In genomic region chr4:59234451-59235216, GRCm38 (mm10) we compare ENCODE assay signal across 22 mouse cellular contexts. TPM values are rescaled to one million over a fixed set of nuclear protein-coding genes. Genes with fewer than 3 reads are reported as not detected.
A peak's percentile ranks its signal among the peaks of the same experiment; 100 is the strongest.
DNase-seq lines count a peak whose midpoint lies in the region; ATAC-seq and TF ChIP-seq lines count a peak whose summit lies in the region.
"Had no signal": no experiment of that assay in that cellular context is flagged by ENCODE, and none has a peak within 500 bp of the region (broad histone marks: within the 10 kb centered on the region; RNA-seq: fewer than 3 reads in every experiment).

No protein-coding gene starts in this region.

- ATAC-seq in liver, embryonic 11.5 days (replicated peaks; ENCODE audit: low FRiP score) = peak; percentile 87
- peak; percentile 72 for ATAC-seq in liver, postnatal 0 days
- ATAC-seq: forebrain, embryonic 13.5 days had no signal

- H3K36me3 ChIP-seq in MEL (ENCODE audit: control insufficient read depth in 1 of 2, insufficient read depth in 2 of 2, low read length in 2 of 2) = peaks cover 0 to 27% of the 10 kb centered on the region in 2 experiments; a peak in 2 of 4 replicates
- no peaks in the 10 kb centered on the region for H3K36me3 ChIP-seq in liver, embryonic 11.5 days (ENCODE audit: control insufficient read depth, insufficient read depth, low read length)
- H3K36me3 ChIP-seq in liver, postnatal 0 days (replicated peaks; ENCODE audit: insufficient read depth, low read length) = no peaks in the 10 kb centered on the region
- H3K36me3 ChIP-seq: heart, embryonic 15.5 days; hindbrain, embryonic 15.5 days; limb, embryonic 13.5 days had no signal

- peak overlapping the region; percentile 62 for H3K9ac ChIP-seq in MEL (ENCODE audit: control insufficient read depth, low read depth, low read length, poor library complexity, severe bottlenecking)
- H3K9ac ChIP-seq in liver, embryonic 11.5 days (ENCODE audit: low read depth, low read length) = peak overlapping the region; percentile 2; the same call in 1 of the 2 replicates
- no peak overlapping the region; the same call in 1 of the 2 replicates for H3K9ac ChIP-seq in liver, postnatal 0 days (replicated peaks)
- H3K9ac ChIP-seq: forebrain, embryonic 13.5 days; heart, embryonic 15.5 days; hindbrain, embryonic 15.5 days; limb, embryonic 13.5 days; lung, embryonic 14.5 days had no signal

- H3K9me3 ChIP-seq in MEL (replicated peaks; ENCODE audit: insufficient read depth, low read length) = no peaks in the 10 kb centered on the region
- no peaks in the 10 kb centered on the region for H3K9me3 ChIP-seq in liver, embryonic 11.5 days (ENCODE audit: control insufficient read depth, low read length)
- no peaks in the 10 kb centered on the region for H3K9me3 ChIP-seq in liver, postnatal 0 days (ENCODE audit: low read length)
- H3K9me3 ChIP-seq: forebrain, embryonic 13.5 days; heart, embryonic 15.5 days; hindbrain, embryonic 15.5 days; limb, embryonic 13.5 days had no signal

- peak overlapping the region; percentile 94 for H3K27ac ChIP-seq in MEL (ENCODE audit: control insufficient read depth, low read depth, low read length)
- peak overlapping the region; percentile 89 for H3K27ac ChIP-seq in liver, embryonic 11.5 days (ENCODE audit: low read depth, low read length)
- H3K27ac ChIP-seq in liver, postnatal 0 days (ENCODE audit: low read depth) = peak overlapping the region; percentile 66
- H3K27ac ChIP-seq: forebrain, embryonic 13.5 days; gastrocnemius, adult 2 months; heart, embryonic 15.5 days; hindbrain, embryonic 15.5 days; limb, embryonic 13.5 days had no signal

- peak in 1 of 2 experiments; percentile 25; a peak in 1 of 4 replicates for TF ChIP-seq POLR2A in MEL (IDR thresholded peaks at IDR 0.05; ENCODE audit: control insufficient read depth in 1 of 2, insufficient read depth in 1 of 2, low read depth in 1 of 2, low read length in 2 of 2, poor library complexity in 1 of 2)

- no peaks in the 10 kb centered on the region for H3K27me3 ChIP-seq in MEL (ENCODE audit: control insufficient read depth in 1 of 2, insufficient read depth in 2 of 2, low read length in 2 of 2)
- H3K27me3 ChIP-seq in liver, embryonic 11.5 days (replicated peaks; ENCODE audit: control insufficient read depth, insufficient read depth, low read length) = no peaks in the 10 kb centered on the region
- no peaks in the 10 kb centered on the region for H3K27me3 ChIP-seq in liver, postnatal 0 days (ENCODE audit: insufficient read depth, low read length)
- H3K27me3 ChIP-seq: forebrain, embryonic 13.5 days; heart, embryonic 15.5 days; hindbrain, embryonic 15.5 days; limb, embryonic 13.5 days had no signal

- DNase-seq in MEL (ENCODE audit: low read depth, low spot score) = peak; percentile 91
- peak; percentile 62 for DNase-seq in c-Kit-positive CD71-positive TER-119-positive erythroid progenitor cells, embryonic 14.5 days (ENCODE audit: low spot score)
- DNase-seq in liver, embryonic 11.5 days (ENCODE audit: low spot score) = no peak
- DNase-seq in liver, postnatal 0 days = no peak
- no peak for DNase-seq in kidney, adult 8-10 months
- DNase-seq in right cerebral cortex, adult 2 months (ENCODE audit: low spot score in 2 of 2) = no peak
- no peak for DNase-seq in layer of hippocampus, adult 18-20 months (ENCODE audit: low spot score in 2 of 2)
- DNase-seq: adrenal gland, postnatal 25 days; cerebellum, adult 11-12 months; cerebellum, postnatal 10 days; gastrocnemius, adult 2 months; heart, postnatal 4 days; kidney, adult 2 months; kidney, postnatal 10 days; lung, embryonic 14.5 days; lung, postnatal 36 days; right cerebral cortex, postnatal 14 days; thymus, postnatal 25 days had no signal

- peaks cover 12 to 24% of the 10 kb centered on the region in 2 experiments for H3K4me1 ChIP-seq in MEL (ENCODE audit: control insufficient read depth in 1 of 2, insufficient read depth in 2 of 2, low read length in 2 of 2)
- H3K4me1 ChIP-seq in liver, embryonic 11.5 days (replicated peaks; ENCODE audit: control insufficient read depth, insufficient read depth, low read length) = peaks cover 16% of the 10 kb centered on the region
- peaks cover 17% of the 10 kb centered on the region for H3K4me1 ChIP-seq in liver, postnatal 0 days (ENCODE audit: insufficient read depth)
- H3K4me1 ChIP-seq: forebrain, embryonic 13.5 days; hindbrain, embryonic 15.5 days had no signal

- H3K4me3 ChIP-seq in MEL (ENCODE audit: control insufficient read depth in 1 of 2, insufficient read depth in 1 of 2, low read depth in 2 of 2, low read length in 2 of 2) = peak overlapping the region; percentile 36 to 43
- H3K4me3 ChIP-seq in liver, embryonic 11.5 days (ENCODE audit: low read depth, low read length) = no peak overlapping the region
- H3K4me3 ChIP-seq in liver, postnatal 0 days (ENCODE audit: low read depth, low read length) = no peak overlapping the region
- H3K4me3 ChIP-seq: forebrain, embryonic 13.5 days; gastrocnemius, adult 2 months; heart, embryonic 15.5 days; hindbrain, embryonic 15.5 days; limb, embryonic 13.5 days had no signal

- H3K4me2 ChIP-seq in liver, embryonic 11.5 days = peak overlapping the region; percentile 38
- H3K4me2 ChIP-seq in liver, postnatal 0 days (ENCODE audit: low read depth, low read length) = peak overlapping the region; percentile 10
- H3K4me2 ChIP-seq: forebrain, embryonic 13.5 days; heart, embryonic 15.5 days; hindbrain, embryonic 15.5 days; limb, embryonic 13.5 days; lung, embryonic 14.5 days had no signal

- 60% methylated on average over 23 of the region's 23 CpGs for WGBS in liver, embryonic 11.5 days
- 67% methylated on average over 23 of the region's 23 CpGs for WGBS in liver, postnatal 0 days (ENCODE audit: insufficient replicate concordance)

- TF ChIP-seq EP300 in MEL (IDR thresholded peaks at IDR 0.05; ENCODE audit: low read depth in 1 of 2, low read length in 2 of 2) = peak; percentile 99 to 100
- peak; percentile 98 for TF ChIP-seq EP300 in liver, postnatal 0 days (IDR thresholded peaks at IDR 0.05; ENCODE audit: low read depth)

- TF ChIP-seq CTCF in MEL (IDR thresholded peaks at IDR 0.05 in 2 of 3, conservative IDR thresholded peaks at IDR 0.05 in 1 of 3; ENCODE audit: control insufficient read depth in 1 of 3, insufficient read depth in 1 of 3, low read depth in 2 of 3, low read length in 3 of 3, poor library complexity in 1 of 3, severe bottlenecking in 1 of 3) = no peak
- no peak for TF ChIP-seq CTCF in liver, postnatal 0 days (IDR thresholded peaks at IDR 0.05; ENCODE audit: low read depth)

- TF ChIP-seq RAD21 in MEL (IDR thresholded peaks at IDR 0.05; ENCODE audit: low read depth, low read length) = no peak

- no peaks in the 10 kb centered on the region for H3K79me2 ChIP-seq in MEL (ENCODE audit: control insufficient read depth, insufficient read depth, low read length, poor library complexity)

TF ChIP-seq in MEL, 35 proteins besides CTCF, POLR2A, EP300 and RAD21:
- 0 out of 2 replicates have a peak, but pooled peaks have one; percentile 21 for TF ChIP-seq MAX (IDR thresholded peaks at IDR 0.05; ENCODE audit: low read length)
- 0 out of 2 replicates have a peak, but pooled peaks have one; percentile 28 for TF ChIP-seq BHLHE40 (IDR thresholded peaks at IDR 0.05; ENCODE audit: borderline replicate concordance, low read depth, low read length)
- no peak for TF ChIP-seq KAT2A (conservative IDR thresholded peaks at IDR 0.05; ENCODE audit: low read depth, low read length)
- TF ChIP-seq NRF1 (IDR thresholded peaks at IDR 0.05; ENCODE audit: insufficient read depth, low read depth, low read length, poor library complexity, severe bottlenecking) = no peak
- TF ChIP-seq MXI1 (IDR thresholded peaks at IDR 0.05; ENCODE audit: low read depth, low read length) = no peak; the same call in 1 of the 2 replicates
- TF ChIP-seq TCF12 (IDR thresholded peaks at IDR 0.05; ENCODE audit: low read depth, low read length) = peak; percentile 97
- no peak for TF ChIP-seq ZC3H11A (IDR thresholded peaks at IDR 0.05; ENCODE audit: low read depth, low read length)
- no peak for TF ChIP-seq ZNF384 (IDR thresholded peaks at IDR 0.05; ENCODE audit: low read depth, low read length)
- peak; percentile 86 for TF ChIP-seq ETS1 (IDR thresholded peaks at IDR 0.05; ENCODE audit: low read depth, low read length)
- 0 out of 2 replicates have a peak, but pooled peaks have one; percentile 11 for TF ChIP-seq JUND (IDR thresholded peaks at IDR 0.05; ENCODE audit: low read depth, low read length)
- TF ChIP-seq RCOR1 (IDR thresholded peaks at IDR 0.05; ENCODE audit: low read depth, low read length) = peak; percentile 89
- TF ChIP-seq TBP (IDR thresholded peaks at IDR 0.05; ENCODE audit: low read depth, low read length) = peak; percentile 74
- TF ChIP-seq SMC3 (IDR thresholded peaks at IDR 0.05; ENCODE audit: low read depth, low read length) = peak; percentile 23; the same call in 1 of the 2 replicates
- TF ChIP-seq MAFK (IDR thresholded peaks at IDR 0.05; ENCODE audit: borderline replicate concordance, low read depth, low read length) = no peak
- peak; percentile 53 for TF ChIP-seq HCFC1 (IDR thresholded peaks at IDR 0.05; ENCODE audit: low read depth, low read length)
- TF ChIP-seq GATA1 (IDR thresholded peaks at IDR 0.05; ENCODE audit: low read depth, low read length) = peak; percentile 96
- TF ChIP-seq ELF1 (IDR thresholded peaks at IDR 0.05; ENCODE audit: low read depth, low read length) = no peak
- no peak for TF ChIP-seq ZMIZ1 (IDR thresholded peaks at IDR 0.05; ENCODE audit: low read depth, low read length)
- TF ChIP-seq GABPA (IDR thresholded peaks at IDR 0.05; ENCODE audit: low read depth, low read length) = no peak
- peak; percentile 100 for TF ChIP-seq MYB (IDR thresholded peaks at IDR 0.05; ENCODE audit: low read depth, low read length)
- TF ChIP-seq CHD1 (IDR thresholded peaks at IDR 0.05; ENCODE audit: low read depth, low read length) = no peak
- TF ChIP-seq MEF2A (IDR thresholded peaks at IDR 0.05; ENCODE audit: extremely low read depth, insufficient replicate concordance, low read depth, low read length, poor library complexity, severe bottlenecking) = no peak
- peak; percentile 83 for TF ChIP-seq TAL1 (IDR thresholded peaks at IDR 0.05; ENCODE audit: low read length)
- peak; percentile 91 for TF ChIP-seq SIN3A (IDR thresholded peaks at IDR 0.05; ENCODE audit: low read length)
- peak; percentile 51 for TF ChIP-seq MYC (IDR thresholded peaks at IDR 0.05; ENCODE audit: low read depth, low read length)

RNA-seq across cellular contexts. Expression of gene Ugcg, which starts 45.6 kb away (rescaled TPM):
- 39.1 and 45.4 TPM in 2 replicates for total RNA-seq in MEL (2012; rRNA removed)
- 10 to 100 TPM in 1 of 2 experiments, not detected in 1; 30.8 TPM for polyA plus RNA-seq in MEL (2012; ENCODE audit: insufficient read depth in 1 of 2, insufficient read length in 2 of 2, low read depth in 1 of 2, low replicate concordance in 2 of 2, missing spikeins in 1 of 2)
- 25.9 and 26.1 TPM in 2 replicates for polyA plus RNA-seq in liver, embryonic 11.5 days (2014; fragmentation: Nextera tagmentation; extraction: Ambion mirVana)
- 8.3 and 8.4 TPM in 2 replicates for polyA plus RNA-seq in liver, postnatal 0 days (2015; fragmentation: Nextera tagmentation; extraction: Ambion mirVana)
- total RNA-seq in layer of hippocampus, adult 18-20 months (2021) = 10 to 100 TPM; 64.4 to 68.6 TPM

Comparison
In these comparisons a context has a peak if more than half of its experiments do, and no peak if none do; other contexts are left out.
1. DNase-seq: peak in MEL (single experiment) and c-Kit-positive CD71-positive TER-119-positive erythroid progenitor cells, embryonic 14.5 days (single experiment); none in liver, embryonic 11.5 days (single experiment), liver, postnatal 0 days (single experiment), kidney, adult 8-10 months (0 of 2), right cerebral cortex, adult 2 months (0 of 2) and layer of hippocampus, adult 18-20 months (0 of 2).
2. H3K4me3 ChIP-seq: peak in MEL (2 of 2); none in liver, embryonic 11.5 days (single experiment) and liver, postnatal 0 days (single experiment).
3. Peak in every context shown above with its lines, with median percentiles within 50 percentile points of each other: H3K27ac ChIP-seq.